In genomic region chr4:153311574-153311973, GRCm38 (mm10) we compare ENCODE assay signal across 13 mouse cellular contexts.
"Had no signal": no experiment of that assay in that cellular context is flagged by ENCODE, and none has a peak within 500 bp of the region (broad histone marks: within the 10 kb centered on the region; RNA-seq: fewer than 3 reads in every experiment).

No protein-coding gene starts in this region.

- DNase-seq: kidney, adult 18-20 months; kidney, postnatal 10 days; kidney, postnatal 4 days; lung, adult 18-20 months; midbrain, embryonic 14.5 days; thymus, adult 18-20 months; thymus, postnatal 25 days had no signal

- H3K4me3 ChIP-seq: intestine, embryonic 15.5 days; layer of hippocampus, adult 2 months; limb, embryonic 13.5 days; midbrain, embryonic 10.5 days; myocyte; neural tube, embryonic 15.5 days had no signal

- H3K4me1 ChIP-seq: intestine, embryonic 15.5 days had no signal

- H3K36me3 ChIP-seq: intestine, embryonic 15.5 days; limb, embryonic 13.5 days; midbrain, embryonic 10.5 days; neural tube, embryonic 15.5 days had no signal

- H3K27me3 ChIP-seq: intestine, embryonic 15.5 days; neural tube, embryonic 15.5 days had no signal

- H3K9me3 ChIP-seq: intestine, embryonic 15.5 days; midbrain, embryonic 10.5 days; neural tube, embryonic 15.5 days had no signal

- H3K27ac ChIP-seq: intestine, embryonic 15.5 days; layer of hippocampus, adult 2 months; limb, embryonic 13.5 days; midbrain, embryonic 10.5 days; neural tube, embryonic 15.5 days had no signal
